Mouse (Mus musculus) thymus, adult 2 months (tissue): ENCODE measurements around the gene Tbx10.

Experiments used
- CTCF ChIP-seq: fragments of 200-500 bp; IDR thresholded peaks from 2 replicates; pipeline ENCODE4 v1.5.1; 2012; ENCODE audit warnings: mild to moderate bottlenecking, control low read depth, low read length, moderate library complexity, borderline replicate concordance; ENCODE audit not compliant: control insufficient read depth, poor library complexity, insufficient read depth; ENCODE audit errors: extremely low read depth
- POLR2A ChIP-seq: fragments of 200-500 bp; IDR thresholded peaks from 2 replicates; pipeline ENCODE4 v1.6.1; 2012; ENCODE audit warnings: mild to moderate bottlenecking, low read length, control low read depth, moderate library complexity; ENCODE audit not compliant: control insufficient read depth, poor library complexity, insufficient read depth; ENCODE audit errors: extremely low read depth

DNA sequence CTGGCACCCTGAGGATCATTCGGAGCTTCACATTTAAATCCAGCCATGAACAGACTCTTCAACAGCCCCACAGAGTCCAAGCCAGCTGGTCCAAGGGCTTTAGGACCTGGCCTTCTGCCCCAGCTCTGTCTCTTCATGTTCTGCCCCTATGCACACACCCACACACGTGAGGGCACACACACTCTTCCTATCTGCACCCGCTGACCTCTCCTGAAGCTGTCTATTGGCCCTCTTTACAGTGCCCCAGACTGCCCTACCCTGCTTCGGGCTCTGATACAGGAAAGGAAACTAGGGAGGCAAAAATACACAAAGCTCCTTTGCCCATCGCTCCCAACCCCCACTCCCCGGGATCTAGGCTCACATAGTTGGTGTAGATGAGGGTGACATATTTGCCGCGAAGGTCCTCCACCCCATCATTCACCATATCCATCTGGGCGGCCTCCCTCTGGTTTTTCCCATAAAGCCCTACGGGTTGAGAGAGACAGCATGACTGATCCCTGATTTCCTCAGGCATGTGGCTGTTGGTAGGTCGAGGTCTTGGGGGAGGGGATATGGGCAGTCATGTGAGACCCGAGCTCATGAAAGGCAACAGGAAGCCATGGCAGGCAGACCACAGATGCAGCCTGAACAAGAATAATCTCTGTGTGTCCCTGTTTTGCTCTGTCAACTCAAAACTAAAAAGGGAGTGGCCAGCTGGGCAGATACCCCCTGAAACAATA is 43.9 kb downstream of the Tbx10 start:
- TF ChIP-seq CTCF (no peak), POLR2A (no peak)
